Mouse (Mus musculus): ENCODE results near the gene Epb41l4b.

Gene Epb41l4b

DNA sequence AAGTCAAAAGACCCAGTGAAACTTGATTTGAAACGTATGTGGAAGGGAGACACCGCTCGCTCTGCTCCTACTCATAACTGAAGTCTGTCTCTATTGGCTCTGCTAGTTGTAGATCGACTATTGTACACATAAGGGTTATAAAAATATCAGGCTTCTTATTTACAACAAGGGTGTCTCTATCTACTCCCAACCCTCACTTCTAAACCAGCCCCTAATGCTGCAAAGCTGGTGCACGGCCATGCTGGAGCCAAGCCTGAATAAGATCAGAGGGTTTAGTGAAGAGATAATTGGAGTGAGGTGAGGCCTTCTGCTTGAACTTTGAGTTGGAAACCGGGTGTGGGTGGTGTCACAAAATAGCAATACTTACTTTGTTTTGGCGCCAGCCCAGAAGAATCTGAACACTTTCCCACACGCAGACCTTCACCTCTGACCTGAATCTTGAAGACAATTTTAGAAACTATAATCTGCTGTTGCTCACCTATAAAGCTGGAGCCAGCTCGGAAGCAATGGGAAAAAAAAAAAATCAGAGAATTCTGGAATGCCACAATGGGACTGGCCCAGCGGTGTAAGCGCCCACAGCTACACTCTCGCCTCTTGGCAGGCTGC, 181.8 kb downstream of the Epb41l4b start:
- in situ Hi-C loops (cut with MboI; ENCODE audit: unreplicated experiment in 2 of 2) = no loop called here

DNA sequence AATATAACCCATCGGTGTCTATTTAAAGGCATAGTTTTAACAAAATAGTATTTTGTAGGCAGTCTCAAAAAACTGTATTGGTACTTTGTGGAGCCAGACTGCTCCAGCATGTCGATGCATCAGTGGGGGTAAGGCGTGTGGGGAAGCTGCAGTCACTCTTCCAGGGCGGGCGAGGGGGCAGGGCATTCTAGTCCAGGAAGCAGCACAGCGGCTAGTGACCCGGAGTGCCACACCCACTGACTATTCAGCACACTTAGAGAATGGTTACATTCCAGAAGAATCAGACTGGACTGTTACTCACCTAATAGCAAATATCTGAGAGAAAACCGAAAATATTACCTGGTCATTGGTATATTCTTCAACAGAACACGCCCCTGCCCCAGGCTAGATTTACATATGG, 185.7 kb downstream of the Epb41l4b start:
- in situ Hi-C loops (cut with MboI; ENCODE audit: unreplicated experiment in 2 of 2) = no loop called here

DNA sequence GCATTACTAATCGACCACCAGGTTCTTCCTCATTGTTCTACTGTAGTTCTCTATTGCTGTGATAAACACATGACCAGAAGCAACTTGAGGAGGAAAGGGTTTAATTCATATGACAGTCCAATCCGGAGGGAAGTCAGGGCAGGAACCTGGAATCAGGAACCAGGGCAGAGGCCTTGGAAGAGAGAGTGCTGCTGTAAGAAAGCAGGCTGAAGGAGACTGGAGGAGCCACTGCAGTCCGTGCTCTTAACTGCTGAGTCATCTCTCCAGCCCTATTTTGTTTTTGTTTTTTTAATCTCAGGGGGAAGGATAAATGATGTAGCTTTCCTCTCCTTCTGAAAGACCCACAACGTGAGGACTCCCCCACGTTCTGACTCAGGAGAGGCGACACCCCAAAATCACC, 190.0 kb downstream of the Epb41l4b start:
- in situ Hi-C loops (cut with MboI; ENCODE audit: unreplicated experiment in 2 of 2) = no loop called here

DNA sequence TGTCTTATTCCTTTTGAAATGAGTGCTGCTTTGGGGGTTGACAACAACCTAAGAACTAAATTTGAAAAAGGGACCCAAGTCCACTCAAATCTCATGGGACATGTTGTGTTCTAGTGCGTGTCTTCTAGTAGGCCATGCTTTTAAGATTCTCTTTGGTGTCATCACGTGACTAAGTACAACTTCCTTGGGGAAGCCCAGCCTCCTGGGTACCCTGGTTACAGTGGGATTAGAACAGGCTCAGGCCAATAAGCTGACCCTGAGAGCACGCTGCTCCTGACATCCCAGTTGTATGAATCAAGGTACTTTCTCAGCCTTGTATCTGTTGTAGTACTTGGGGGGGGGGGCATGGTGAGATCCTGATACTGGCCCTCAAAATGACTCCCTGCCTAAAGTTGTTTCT, 191.5 kb downstream of the Epb41l4b start:
- in situ Hi-C loops (cut with MboI; ENCODE audit: unreplicated experiment in 2 of 2) = no loop called here

DNA sequence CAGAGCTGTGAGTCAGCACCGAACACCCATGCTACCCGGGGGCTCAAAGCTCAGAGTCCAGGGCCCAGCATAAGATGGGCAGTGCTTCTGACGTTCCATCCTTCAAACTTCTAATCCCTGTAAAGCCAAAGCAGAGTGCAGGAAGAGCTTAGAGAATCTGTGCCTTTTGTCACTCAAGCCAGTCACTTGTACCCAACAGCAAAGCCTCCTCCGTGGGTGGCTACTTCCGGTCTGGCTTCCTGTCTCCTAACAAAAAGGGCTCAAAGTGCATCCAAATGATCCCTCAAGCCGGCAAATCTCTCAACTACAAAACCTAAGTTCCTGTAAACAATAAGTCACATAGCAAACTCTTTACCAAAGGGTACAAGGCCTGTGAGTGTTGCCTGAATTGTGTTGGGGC, 193.7 kb downstream of the Epb41l4b start:
- in situ Hi-C loops (cut with MboI; ENCODE audit: unreplicated experiment in 2 of 2) = loop anchor here in 1 of 2 experiments (25.0 kb wide), 1 partner anchor 1612 kb away; no protein-coding TSS in a partner anchor

DNA sequence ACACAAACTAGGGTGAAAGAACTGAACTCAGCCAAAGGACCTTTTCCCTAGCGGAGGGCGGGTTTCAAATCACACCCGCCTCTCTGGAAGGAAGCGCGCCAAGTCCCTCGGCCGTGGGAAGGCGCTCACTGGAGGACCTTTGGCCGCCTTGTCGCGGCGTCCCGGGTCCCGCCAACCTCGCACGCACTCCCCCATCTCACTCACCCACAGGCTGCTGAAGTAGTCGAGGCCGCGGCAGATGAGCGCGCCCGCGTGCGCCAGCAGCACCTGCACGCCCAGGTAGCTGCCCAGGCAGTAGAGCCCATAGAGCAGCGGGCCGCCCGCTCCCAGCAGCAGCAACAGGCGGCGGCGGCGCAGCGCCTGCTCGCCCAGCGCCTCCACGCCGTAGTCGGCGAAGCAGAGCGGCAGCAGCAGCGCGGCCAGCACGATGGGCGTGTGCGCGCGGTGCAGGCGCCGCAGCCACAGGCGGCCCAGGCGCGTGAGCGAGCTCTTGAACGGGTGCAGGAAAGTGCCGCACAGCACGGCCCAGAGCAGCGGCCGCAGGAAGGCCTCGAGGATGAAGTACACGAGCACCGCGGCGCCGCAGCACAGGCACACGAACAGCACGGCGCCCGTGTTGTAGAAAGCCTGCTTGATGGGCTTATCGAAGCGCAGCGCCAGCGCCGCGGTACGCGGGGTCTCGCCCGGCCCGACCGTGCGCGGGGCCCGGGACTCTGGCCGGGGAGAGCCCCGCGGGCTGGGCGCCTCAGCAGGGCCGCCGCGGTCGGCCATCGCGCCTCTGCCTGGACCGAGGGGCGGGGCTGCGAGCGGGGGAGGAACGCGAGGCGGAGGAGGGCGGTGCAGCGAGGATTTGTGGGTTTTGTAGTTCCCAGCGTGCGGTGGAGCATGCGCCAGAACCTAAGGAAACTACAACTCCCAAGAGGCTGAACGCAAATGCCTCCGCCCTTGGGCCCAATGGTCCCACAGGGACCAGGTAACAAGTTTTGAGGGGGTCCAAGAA, 196.3 kb downstream of the Epb41l4b start, which contains the start of gene Tmem245:
Gene Tmem245, minus strand, starts transcription at position 797 of the 1,000 bp plus-strand sequence.
- in situ Hi-C loops (cut with MboI; ENCODE audit: unreplicated experiment in 2 of 2) = loop anchor here in 1 of 2 experiments (25.0 kb wide), 1 partner anchor 1610 kb away; no protein-coding TSS in a partner anchor

DNA sequence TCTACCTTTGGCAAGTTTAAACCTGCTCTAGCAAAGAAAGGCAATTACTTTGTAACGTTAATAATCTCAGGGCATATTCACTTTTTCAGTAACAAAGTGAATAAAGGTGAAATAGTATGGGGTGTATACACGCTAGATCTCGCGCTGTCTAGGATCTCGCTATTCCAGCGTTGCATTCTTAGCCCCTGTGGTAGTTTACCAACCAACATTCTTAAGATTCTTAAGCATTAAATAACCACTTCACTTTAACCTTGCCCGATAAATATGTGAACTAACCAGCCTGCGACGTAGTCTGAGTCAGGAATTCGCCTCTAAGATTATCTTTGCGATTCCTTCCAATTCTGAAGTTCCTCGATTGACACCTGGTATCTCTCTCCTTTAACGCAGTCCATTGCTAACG, 197.1 kb downstream of the Epb41l4b start:
- in situ Hi-C loops (cut with MboI; ENCODE audit: unreplicated experiment in 2 of 2) = loop anchor here in 1 of 2 experiments (25.0 kb wide), 1 partner anchor 1609 kb away; no protein-coding TSS in a partner anchor

DNA sequence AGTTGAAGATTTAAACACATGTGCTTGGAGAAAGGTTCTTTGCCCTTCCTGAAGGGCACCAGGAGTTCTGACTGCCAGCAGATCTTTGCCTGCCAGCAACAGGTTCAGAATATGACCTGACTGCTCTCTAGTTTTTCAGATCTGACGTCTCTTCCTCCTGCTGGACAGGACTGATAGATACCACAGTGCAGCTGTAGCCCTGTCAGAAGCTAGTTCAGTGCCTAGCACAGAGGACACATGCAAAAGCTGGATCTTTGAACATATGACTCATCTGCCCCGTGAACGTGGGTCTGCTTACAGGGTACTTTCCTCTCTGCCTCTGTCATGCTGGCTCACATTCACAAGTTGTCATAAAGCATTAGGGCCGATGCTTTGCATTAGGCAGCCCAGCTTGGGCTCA, 199.0 kb downstream of the Epb41l4b start:
- in situ Hi-C loops (cut with MboI; ENCODE audit: unreplicated experiment in 2 of 2) = loop anchor here in 1 of 2 experiments (5.0 to 25.0 kb wide), 2 partner anchors 37 to 1607 kb away; no protein-coding TSS in a partner anchor

DNA sequence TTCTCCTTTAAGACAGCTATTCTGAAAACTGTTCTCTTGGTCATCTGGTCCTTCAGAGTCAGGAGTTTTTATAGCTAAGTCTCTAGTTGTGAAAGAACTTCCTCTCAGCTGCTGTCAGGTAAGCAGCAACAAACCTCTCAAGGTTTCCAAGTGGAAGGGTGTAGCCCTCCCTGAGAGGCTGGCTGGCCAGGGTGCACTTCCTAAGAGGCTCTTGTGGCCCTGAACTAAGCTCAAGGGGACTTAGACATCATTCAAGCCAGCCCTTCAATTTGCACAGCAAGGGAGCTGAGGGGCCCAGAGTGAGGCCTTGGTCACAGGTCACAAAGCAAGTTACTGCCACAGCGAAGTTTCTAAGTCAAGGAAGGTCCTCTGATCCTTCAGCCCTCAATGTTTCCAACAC, 200.0 kb downstream of the Epb41l4b start:
- in situ Hi-C loops (cut with MboI; ENCODE audit: unreplicated experiment in 2 of 2) = loop anchor here in 1 of 2 experiments (5.0 to 25.0 kb wide), 2 partner anchors 36 to 1606 kb away; no protein-coding TSS in a partner anchor

DNA sequence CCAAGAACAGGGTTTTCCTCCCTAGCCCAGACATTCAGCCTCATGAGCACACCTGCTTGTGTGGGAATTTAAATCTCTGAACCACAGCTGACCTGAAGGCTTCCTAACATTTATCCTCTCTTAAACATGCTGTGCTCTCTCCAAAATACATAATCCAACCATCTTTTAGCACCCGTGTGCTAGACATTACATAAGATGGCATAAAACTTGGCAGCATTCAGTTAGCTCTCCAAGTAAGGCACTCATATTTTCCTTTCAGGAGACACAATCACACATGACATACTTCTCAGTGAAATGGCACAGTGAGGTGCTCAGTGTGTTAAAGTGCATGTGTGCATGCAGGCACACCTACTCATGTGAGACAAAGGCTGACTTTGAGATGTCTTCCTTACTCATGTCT, 200.7 kb downstream of the Epb41l4b start:
- in situ Hi-C loops (cut with MboI; ENCODE audit: unreplicated experiment in 2 of 2) = loop anchor here in 1 of 2 experiments (5.0 to 25.0 kb wide), 2 partner anchors 35 to 1605 kb away; no protein-coding TSS in a partner anchor
